Comparison of ENCODE assay signal across 8 mouse cellular contexts in the genomic region with DNA sequence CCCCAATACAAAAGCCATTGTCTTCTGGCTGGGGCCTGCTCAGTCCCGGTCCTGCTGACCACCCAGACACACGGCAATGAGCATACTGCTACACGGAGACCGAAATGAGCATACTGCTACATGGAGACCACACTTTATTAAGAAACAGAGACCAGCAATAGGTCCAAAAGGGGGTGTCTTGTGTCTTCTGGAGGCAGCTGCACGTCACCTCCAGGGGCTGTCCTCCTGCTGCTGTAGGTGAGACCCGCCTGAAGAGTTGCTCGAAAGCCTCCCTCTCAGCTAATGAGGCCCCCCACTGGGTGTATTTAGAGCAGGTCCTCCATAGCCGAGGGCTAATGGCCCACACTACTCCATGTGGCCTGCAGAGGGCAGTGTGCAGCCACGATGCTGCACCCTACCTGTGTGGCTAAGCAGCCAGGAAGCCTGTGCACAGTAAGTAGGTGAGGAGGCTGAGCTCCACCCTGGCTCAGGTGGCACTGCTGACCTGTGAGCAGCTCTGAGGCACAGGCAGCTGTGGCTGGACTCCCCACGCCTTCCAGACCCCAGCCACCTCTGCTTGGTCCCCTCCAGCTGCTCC. TPM values are rescaled to one million over a fixed set of nuclear protein-coding genes. Genes with fewer than 3 reads are reported as not detected.
DNase-seq lines count a peak whose midpoint lies in the region; ATAC-seq and TF ChIP-seq lines count a peak whose summit lies in the region.

No protein-coding gene starts in this region.

- peaks cover 65% of the 10 kb centered on the region for H3K4me1 ChIP-seq in cerebellum, adult 2 months (ENCODE audit: control insufficient read depth, insufficient read depth, low read length)
- H3K4me1 ChIP-seq in forebrain, postnatal 0 days (ENCODE audit: insufficient read depth): no peaks in the 10 kb centered on the region
- peaks cover 7% of the 10 kb centered on the region for H3K4me1 ChIP-seq in liver, embryonic 11.5 days (replicated peaks; ENCODE audit: control insufficient read depth, insufficient read depth, low read length)
- H3K4me1 ChIP-seq in stomach, embryonic 15.5 days: no peaks in the 10 kb centered on the region

- TF ChIP-seq CTCF in cerebellum, adult 2 months (IDR thresholded peaks at IDR 0.05; ENCODE audit: borderline replicate concordance, insufficient read depth, low read depth, low read length): peak; percentile 98
- TF ChIP-seq CTCF in forebrain, postnatal 0 days (IDR thresholded peaks at IDR 0.05; ENCODE audit: low read depth): peak; percentile 96

- H3K27me3 ChIP-seq in cerebellum, adult 2 months (ENCODE audit: control insufficient read depth, insufficient read depth, low read length): no peaks in the 10 kb centered on the region
- H3K27me3 ChIP-seq in forebrain, postnatal 0 days (ENCODE audit: insufficient read depth, low read length): no peaks in the 10 kb centered on the region
- no peaks in the 10 kb centered on the region for H3K27me3 ChIP-seq in liver, embryonic 11.5 days (replicated peaks; ENCODE audit: control insufficient read depth, insufficient read depth, low read length)
- H3K27me3 ChIP-seq in stomach, embryonic 15.5 days (replicated peaks): no peaks in the 10 kb centered on the region

- H3K4me2 ChIP-seq in forebrain, postnatal 0 days (ENCODE audit: low read depth): no peak overlapping the region
- H3K4me2 ChIP-seq in liver, embryonic 11.5 days: no peak overlapping the region
- no peak overlapping the region for H3K4me2 ChIP-seq in stomach, embryonic 15.5 days

- no peak for TF ChIP-seq POLR2A in cerebellum, adult 2 months (IDR thresholded peaks at IDR 0.05; ENCODE audit: borderline replicate concordance, insufficient read depth, low read length)

- DNase-seq in urinary bladder, adult 18-20 months (ENCODE audit: low spot score in 2 of 2): peak; percentile 30 to 52
- DNase-seq in urinary bladder, postnatal 10 days (ENCODE audit: low spot score): no peak
- peak; percentile 81 to 85 for DNase-seq in cerebellum, adult 2 months
- peak; percentile 84 for DNase-seq in forebrain, postnatal 0 days
- DNase-seq in kidney, adult 9 months: peak; percentile 73
- DNase-seq in liver, embryonic 11.5 days (ENCODE audit: low spot score): no peak
- DNase-seq in naive thymus-derived CD4-positive, alpha-beta T cell, adult 2 months (ENCODE audit: low read depth): peak; percentile 80

- H3K27ac ChIP-seq in cerebellum, adult 2 months (ENCODE audit: insufficient read depth, low read length): no peak overlapping the region
- no peak overlapping the region for H3K27ac ChIP-seq in forebrain, postnatal 0 days (ENCODE audit: low read depth, low read length)
- H3K27ac ChIP-seq in liver, embryonic 11.5 days (ENCODE audit: low read depth, low read length): no peak overlapping the region
- no peak overlapping the region for H3K27ac ChIP-seq in stomach, embryonic 15.5 days

- ATAC-seq in forebrain, postnatal 0 days: peak; percentile 85
- ATAC-seq in liver, embryonic 11.5 days (replicated peaks; ENCODE audit: low FRiP score): peak; percentile 54
- ATAC-seq in stomach, embryonic 15.5 days (ENCODE audit: insufficient read depth, low FRiP score, low read depth): peak; percentile 59

- H3K36me3 ChIP-seq in forebrain, postnatal 0 days (ENCODE audit: insufficient read depth): peaks cover 52% of the 10 kb centered on the region
- H3K36me3 ChIP-seq in liver, embryonic 11.5 days (ENCODE audit: control insufficient read depth, insufficient read depth, low read length): peaks cover 23% of the 10 kb centered on the region
- H3K36me3 ChIP-seq in stomach, embryonic 15.5 days: peaks cover 43% of the 10 kb centered on the region

- H3K9me3 ChIP-seq in forebrain, postnatal 0 days (ENCODE audit: low read length): no peaks in the 10 kb centered on the region
- no peaks in the 10 kb centered on the region for H3K9me3 ChIP-seq in liver, embryonic 11.5 days (ENCODE audit: control insufficient read depth, low read length)
- no peaks in the 10 kb centered on the region for H3K9me3 ChIP-seq in stomach, embryonic 15.5 days

- H3K9ac ChIP-seq in forebrain, postnatal 0 days: no peak overlapping the region
- no peak overlapping the region for H3K9ac ChIP-seq in liver, embryonic 11.5 days (ENCODE audit: low read depth, low read length)
- H3K9ac ChIP-seq in stomach, embryonic 15.5 days: no peak overlapping the region

- no peak overlapping the region for H3K4me3 ChIP-seq in cerebellum, adult 2 months (replicated peaks; ENCODE audit: insufficient read depth, low read depth, low read length)
- H3K4me3 ChIP-seq in forebrain, postnatal 0 days (ENCODE audit: low read depth, low read length): no peak overlapping the region
- H3K4me3 ChIP-seq in liver, embryonic 11.5 days (ENCODE audit: low read depth, low read length): no peak overlapping the region
- H3K4me3 ChIP-seq in stomach, embryonic 15.5 days (replicated peaks): no peak overlapping the region

- WGBS in cerebellum, adult 2 months: 46% methylated on average over 10 of the region's 10 CpGs
- 23% methylated on average over 10 of the region's 10 CpGs for WGBS in forebrain, postnatal 0 days
- WGBS in liver, embryonic 11.5 days: 55% methylated on average over 10 of the region's 10 CpGs
- 49% methylated on average over 10 of the region's 10 CpGs for WGBS in stomach, embryonic 15.5 days

RNA-seq across cellular contexts. Expression of a gene that starts 14.5 kb away (rescaled TPM):
- polyA plus RNA-seq in cerebellum, adult 2 months (2012; rRNA removed): 76.4 and 76.5 TPM in 2 replicates
- 86.9 and 90.7 TPM in 2 replicates for total RNA-seq in forebrain, postnatal 0 days (2014; rRNA removed)
- polyA plus RNA-seq in forebrain, postnatal 0 days (2015; fragmentation: Nextera tagmentation; extraction: Ambion mirVana): 17.7 and 19.2 TPM in 2 replicates
- polyA plus RNA-seq in liver, embryonic 11.5 days (2014; fragmentation: Nextera tagmentation; extraction: Ambion mirVana): 11.6 and 13.4 TPM in 2 replicates
- polyA plus RNA-seq in stomach, embryonic 15.5 days (2015; fragmentation: Nextera tagmentation; extraction: Ambion mirVana): 12.7 and 14.7 TPM in 2 replicates

RNA-seq across cellular contexts. Expression of a gene that starts 22.1 kb away (rescaled TPM):
- 0.76 and 1.4 TPM in 2 replicates for polyA plus RNA-seq in cerebellum, adult 2 months (2012; rRNA removed)
- total RNA-seq in forebrain, postnatal 0 days (2014; rRNA removed): 0.08 TPM in 1 of 2 replicates, not detected in the other
- polyA plus RNA-seq in forebrain, postnatal 0 days (2015; fragmentation: Nextera tagmentation; extraction: Ambion mirVana): 0.06 TPM in 2 replicates
- polyA plus RNA-seq in liver, embryonic 11.5 days (2014; fragmentation: Nextera tagmentation; extraction: Ambion mirVana): 0.11 TPM in 1 of 2 replicates, not detected in the other
- polyA plus RNA-seq in stomach, embryonic 15.5 days (2015; fragmentation: Nextera tagmentation; extraction: Ambion mirVana): 0.18 and 0.21 TPM in 2 replicates

RNA-seq across cellular contexts. Expression of a gene that starts 56.0 kb away (rescaled TPM):
- 316 and 330 TPM in 2 replicates for polyA plus RNA-seq in cerebellum, adult 2 months (2012; rRNA removed)
- 214 and 330 TPM in 2 replicates for total RNA-seq in forebrain, postnatal 0 days (2014; rRNA removed)
- 388 and 459 TPM in 2 replicates for polyA plus RNA-seq in forebrain, postnatal 0 days (2015; fragmentation: Nextera tagmentation; extraction: Ambion mirVana)
- 386 and 413 TPM in 2 replicates for polyA plus RNA-seq in liver, embryonic 11.5 days (2014; fragmentation: Nextera tagmentation; extraction: Ambion mirVana)
- polyA plus RNA-seq in stomach, embryonic 15.5 days (2015; fragmentation: Nextera tagmentation; extraction: Ambion mirVana): 267 and 309 TPM in 2 replicates

Comparison
In these comparisons a context has a peak if more than half of its experiments do, and no peak if none do; other contexts are left out.
1. DNase-seq: peak in urinary bladder, adult 18-20 months (2 of 2), cerebellum, adult 2 months (2 of 2), forebrain, postnatal 0 days (single experiment), kidney, adult 9 months (single experiment) and naive thymus-derived CD4-positive, alpha-beta T cell, adult 2 months (single experiment); none in urinary bladder, postnatal 10 days (single experiment) and liver, embryonic 11.5 days (single experiment).
2. Peak in every context shown above with its lines, with median percentiles within 50 percentile points of each other: ATAC-seq.